Mouse (Mus musculus): Measurements from ENCODE around the gene Pard3. TPM values are rescaled to one million over a fixed set of nuclear protein-coding genes. Genes with fewer than 3 reads are reported as not detected.

Gene Pard3
- polyA plus RNA-seq, 1 experiment, result 11.9 TPM

DNA sequence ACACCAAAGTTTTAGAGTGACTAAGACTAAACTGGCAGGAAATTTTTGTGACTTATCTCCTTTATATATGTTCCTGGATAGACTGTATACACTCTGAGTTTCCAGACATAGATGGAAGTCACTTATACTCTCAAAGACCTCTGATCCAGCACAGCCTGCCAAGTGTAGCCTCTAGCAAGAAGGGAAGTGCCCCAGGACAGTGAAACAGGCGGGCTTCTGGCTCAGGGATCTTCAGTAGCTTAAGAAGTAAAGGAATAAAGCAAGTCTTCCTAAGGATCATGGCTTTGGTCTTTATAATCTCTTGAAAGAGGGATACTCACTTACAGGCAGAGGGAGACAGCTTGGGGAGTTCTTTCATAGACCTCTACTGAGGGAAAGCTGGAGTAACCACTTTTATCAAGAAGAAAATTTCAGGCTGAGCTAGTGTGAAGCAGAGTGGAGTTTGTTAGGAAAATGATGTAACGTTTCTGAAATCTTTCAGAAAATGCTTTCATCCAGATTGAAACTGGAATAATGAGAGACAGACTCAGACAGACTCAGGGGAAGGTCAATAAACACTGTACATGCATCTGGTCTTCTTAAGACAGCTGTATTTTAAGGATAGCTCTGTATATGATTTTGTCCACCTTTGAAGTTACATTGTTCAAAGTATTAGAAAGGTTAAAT lies 205.5 kb downstream of the Pard3 start:
- DNase-seq (ENCODE audit: extremely low spot score in 1 of 2, low spot score in 1 of 2), result no peak

DNA sequence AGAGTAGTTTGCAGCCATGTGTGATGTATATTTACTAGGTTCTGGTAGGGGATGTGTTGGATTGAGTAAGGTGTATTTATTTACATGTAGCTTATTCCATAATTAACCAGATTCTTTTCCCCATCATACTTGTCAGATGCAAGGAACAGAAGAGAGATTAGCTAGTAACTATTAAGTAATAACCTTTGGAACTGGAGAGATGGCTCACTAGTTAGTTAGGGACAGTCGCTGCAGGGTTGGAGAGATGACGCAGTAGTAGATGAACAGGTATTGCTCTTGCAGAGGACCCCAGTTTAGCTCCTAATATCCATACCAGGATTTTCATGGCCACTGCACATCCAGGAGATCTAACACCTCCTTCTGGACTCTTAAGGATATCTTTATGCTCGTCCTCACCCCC lies 207.5 kb downstream of the Pard3 start:
- no peak for DNase-seq (ENCODE audit: extremely low spot score in 1 of 2, low spot score in 1 of 2)

GRCm38 (mm10) chr8:127280299-127280974 lies 216.7 kb downstream of the Pard3 start:
- DNase-seq (ENCODE audit: extremely low spot score in 1 of 2, low spot score in 1 of 2), result no peak

DNA sequence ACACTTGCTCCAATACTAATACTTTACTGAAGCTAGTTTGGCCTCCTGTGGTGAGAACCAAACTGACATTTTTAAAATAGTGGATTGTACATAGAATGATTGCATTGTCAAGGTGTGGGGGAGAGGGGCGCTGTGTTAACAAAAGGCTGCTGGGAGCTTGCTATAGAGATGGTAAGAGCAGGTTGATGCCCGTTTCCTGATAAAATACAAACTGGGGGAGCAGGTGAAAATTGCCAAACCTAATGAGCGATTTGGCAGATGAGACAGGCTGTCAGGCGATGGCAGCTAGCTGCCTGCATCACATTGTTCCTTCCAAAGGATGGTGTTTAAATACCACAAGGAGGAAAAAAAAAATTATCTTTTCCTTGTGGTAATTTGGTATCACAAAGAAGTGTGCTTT lies 217.3 kb downstream of the Pard3 start:
- DNase-seq (ENCODE audit: extremely low spot score in 1 of 2, low spot score in 1 of 2), result no peak

- peak in 1 of 2 experiments; percentile 17 for DNase-seq (ENCODE audit: extremely low spot score in 1 of 2, low spot score in 1 of 2)
These were observed 220.9 kb downstream of the Pard3 start for GRCm38 (mm10) chr8:127284462-127285216.

DNA sequence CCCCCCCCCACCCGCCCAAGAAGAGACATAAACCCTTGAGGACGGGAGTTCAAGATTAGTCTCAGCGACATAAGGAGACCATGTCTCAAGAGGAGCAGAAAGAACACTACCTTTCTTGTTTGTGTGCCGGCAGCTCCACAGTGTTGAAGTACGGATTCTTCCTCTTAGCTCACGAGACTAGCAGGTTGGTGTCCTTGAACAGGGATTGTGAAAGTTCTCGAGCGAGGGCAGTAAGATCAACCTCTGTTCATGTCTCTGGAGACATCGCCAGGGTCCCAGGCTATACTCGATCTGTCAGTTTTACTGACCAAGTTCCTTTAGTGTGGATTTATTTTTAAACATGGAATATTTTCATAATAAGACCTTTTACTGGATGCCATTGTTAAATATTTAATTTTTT lies 224.1 kb downstream of the Pard3 start:
- no peak for DNase-seq (ENCODE audit: extremely low spot score in 1 of 2, low spot score in 1 of 2)

DNA sequence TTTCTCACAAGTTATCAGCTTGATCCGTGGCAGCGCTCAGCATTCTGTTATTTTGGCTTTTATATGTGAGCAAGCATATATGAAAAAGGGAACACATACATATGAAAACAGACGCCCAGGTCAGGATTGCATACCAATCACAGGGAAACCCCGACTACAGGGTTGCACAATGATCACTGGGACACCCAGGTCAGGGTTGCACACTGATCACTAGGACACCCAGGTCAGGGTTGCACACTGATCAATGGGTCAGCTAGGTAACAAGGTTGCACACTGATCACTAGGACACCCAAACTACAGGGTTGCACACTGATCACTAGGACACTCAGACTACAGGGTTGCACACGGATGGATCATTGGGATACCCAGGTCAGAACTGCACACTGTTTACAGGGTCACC lies 228.6 kb downstream of the Pard3 start:
- no peak for DNase-seq (ENCODE audit: extremely low spot score in 1 of 2, low spot score in 1 of 2)

DNA sequence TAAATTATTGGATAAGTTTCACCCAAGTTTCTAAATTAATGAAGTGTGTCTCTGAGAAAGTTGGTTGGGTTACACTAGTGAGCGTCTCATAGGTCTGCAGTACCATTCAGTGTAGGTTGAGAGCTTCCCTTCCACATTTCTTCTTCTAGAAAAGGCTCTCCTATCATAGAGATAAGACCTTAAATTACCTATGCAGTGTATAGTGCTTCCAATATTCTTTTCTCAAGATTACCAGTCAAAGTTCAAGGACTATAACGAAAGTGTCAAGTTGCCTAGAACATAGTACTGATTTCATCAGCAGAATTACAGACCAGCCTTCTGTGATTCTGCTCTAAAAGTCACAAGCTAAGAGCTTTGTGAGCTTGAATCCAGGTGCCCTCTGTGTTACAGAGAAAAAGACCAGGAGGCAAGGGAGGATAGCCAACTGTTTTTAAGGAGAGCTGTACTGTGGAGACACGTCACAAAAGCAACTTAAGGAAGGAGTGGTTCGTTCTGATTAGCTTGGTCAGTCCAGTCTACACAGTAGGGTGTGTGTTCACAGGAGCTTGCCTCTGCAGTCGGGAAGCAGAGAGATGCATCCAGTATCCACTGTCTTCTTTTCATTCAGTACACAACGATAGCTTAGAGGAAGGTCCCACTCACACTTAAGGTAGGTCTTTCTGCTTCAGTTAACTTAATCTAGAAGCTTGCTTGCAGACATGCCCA lies 229.5 kb downstream of the Pard3 start:
- DNase-seq (ENCODE audit: extremely low spot score in 1 of 2, low spot score in 1 of 2), result no peak

- no peak for DNase-seq (ENCODE audit: extremely low spot score in 1 of 2, low spot score in 1 of 2)
These were observed 230.4 kb downstream of the Pard3 start for GRCm38 (mm10) chr8:127294061-127294460.

GRCm38 (mm10) chr8:127295848-127296247 lies 232.2 kb downstream of the Pard3 start:
- no peak for DNase-seq (ENCODE audit: extremely low spot score in 1 of 2, low spot score in 1 of 2)

GRCm38 (mm10) chr8:127300493-127300892 lies 236.8 kb downstream of the Pard3 start:
- DNase-seq (ENCODE audit: extremely low spot score in 1 of 2, low spot score in 1 of 2), result no peak

DNA sequence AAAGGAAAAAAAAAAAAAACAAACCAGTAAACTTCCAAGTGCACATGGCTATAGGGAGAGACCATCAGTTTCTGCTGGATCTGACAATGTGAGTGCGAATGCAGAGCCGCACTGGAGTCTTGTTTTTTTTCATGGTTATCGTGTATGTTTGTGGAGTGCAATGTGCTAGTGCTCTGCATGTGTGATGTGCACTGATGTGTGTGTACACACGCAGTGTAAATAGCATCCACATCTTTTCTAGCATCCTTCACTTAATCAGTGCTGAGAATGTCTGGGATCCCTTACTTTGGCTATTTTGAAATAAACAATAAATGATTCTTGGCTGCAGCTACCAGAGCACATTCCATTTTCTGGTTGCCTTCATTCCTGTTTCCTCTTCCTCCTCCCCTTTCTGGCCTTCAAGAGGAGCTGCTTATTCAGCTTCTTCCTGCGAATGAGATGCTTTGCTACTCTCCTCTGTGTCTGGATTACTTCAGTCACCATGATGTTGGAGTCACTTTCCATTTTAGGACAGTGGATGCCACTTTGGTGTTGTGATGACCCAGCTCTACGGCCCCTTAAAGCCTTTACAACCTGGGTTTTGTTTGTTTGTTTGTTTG lies 239.3 kb downstream of the Pard3 start:
- no peak for DNase-seq (ENCODE audit: extremely low spot score in 1 of 2, low spot score in 1 of 2)

- DNase-seq (ENCODE audit: extremely low spot score in 1 of 2, low spot score in 1 of 2), result no peak
These were observed 243.3 kb downstream of the Pard3 start for GRCm38 (mm10) chr8:127307026-127307425.

DNA sequence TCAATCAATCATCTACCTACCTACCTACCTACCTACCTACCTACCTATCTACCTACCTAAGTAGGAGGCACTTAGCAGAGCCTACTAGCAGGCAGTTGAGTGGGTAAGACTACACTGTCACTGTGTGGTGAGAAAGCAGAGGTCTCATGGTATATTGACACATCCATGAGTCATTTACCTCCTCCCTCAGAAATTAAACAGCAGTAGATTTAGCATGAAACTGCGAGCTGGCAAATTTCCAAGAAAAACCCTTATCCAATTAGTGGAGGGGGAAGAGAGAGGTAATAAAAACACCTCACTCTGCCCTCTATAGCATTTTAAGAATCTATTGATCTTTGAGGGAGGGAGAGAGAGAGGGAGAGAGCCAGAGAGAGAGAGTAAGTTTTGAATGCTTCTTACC lies 245.7 kb downstream of the Pard3 start:
- no peak for DNase-seq (ENCODE audit: extremely low spot score in 1 of 2, low spot score in 1 of 2)

DNA sequence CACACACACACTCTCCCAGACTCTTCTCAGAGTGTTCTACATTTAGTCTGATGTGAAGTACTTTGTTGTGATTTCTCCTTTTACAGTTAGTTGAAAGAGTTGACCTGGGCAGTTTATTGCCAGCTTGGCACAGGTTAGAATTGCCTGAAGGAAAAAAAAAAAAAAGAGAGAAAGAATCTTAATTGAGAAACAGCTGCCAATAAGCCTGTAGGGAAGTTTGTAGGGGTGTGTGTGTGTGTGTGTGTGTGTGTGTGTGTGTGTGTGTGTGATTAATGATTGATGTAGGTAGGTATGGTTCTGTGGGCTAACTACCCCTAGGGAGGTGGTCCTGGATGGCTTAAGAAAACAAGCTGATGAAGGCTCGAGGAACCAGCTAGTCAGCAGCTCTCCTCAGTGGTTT lies 252.1 kb downstream of the Pard3 start:
- no peak for DNase-seq (ENCODE audit: extremely low spot score in 1 of 2, low spot score in 1 of 2)

GRCm38 (mm10) chr8:127317914-127318313 lies 254.2 kb downstream of the Pard3 start:
- DNase-seq (ENCODE audit: extremely low spot score in 1 of 2, low spot score in 1 of 2), result no peak

DNA sequence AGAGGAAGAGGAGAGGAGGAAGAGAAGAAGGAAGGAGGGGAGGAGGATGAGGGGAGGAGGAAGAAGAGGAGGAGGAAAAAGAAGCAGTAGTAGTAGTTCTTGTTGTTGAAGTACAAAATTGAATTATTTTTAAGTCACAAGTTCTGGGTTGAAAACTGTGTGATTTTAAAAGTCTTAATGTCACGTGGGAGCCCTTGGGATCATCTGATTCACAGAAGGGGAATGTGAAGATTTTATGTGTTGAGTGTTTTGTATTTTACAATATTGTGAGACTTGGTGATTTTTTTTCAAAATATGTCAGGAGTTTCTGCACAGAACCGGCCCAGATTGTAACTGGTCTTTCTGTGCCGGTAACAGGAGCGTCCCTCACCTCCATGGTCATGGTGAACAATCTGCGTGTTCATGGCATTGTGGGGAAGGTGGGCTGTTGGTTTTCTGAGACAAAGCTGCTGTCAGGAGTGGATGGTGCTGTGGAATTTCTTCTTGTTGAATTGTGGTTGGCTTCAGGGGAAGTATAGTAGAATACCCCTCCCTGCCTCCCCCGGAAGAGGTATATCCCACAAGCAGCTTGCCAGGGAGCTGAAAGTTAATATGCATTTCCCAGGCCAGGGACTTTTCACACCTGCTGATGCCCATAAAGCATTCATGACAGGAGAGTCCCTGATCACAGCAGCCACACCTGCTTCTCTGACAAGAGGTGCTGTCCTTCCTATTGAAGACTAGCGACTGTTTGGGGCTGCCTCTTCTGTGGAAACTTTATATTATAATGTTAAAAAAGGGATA lies 254.9 kb downstream of the Pard3 start:
- DNase-seq (ENCODE audit: extremely low spot score in 1 of 2, low spot score in 1 of 2), result no peak

DNA sequence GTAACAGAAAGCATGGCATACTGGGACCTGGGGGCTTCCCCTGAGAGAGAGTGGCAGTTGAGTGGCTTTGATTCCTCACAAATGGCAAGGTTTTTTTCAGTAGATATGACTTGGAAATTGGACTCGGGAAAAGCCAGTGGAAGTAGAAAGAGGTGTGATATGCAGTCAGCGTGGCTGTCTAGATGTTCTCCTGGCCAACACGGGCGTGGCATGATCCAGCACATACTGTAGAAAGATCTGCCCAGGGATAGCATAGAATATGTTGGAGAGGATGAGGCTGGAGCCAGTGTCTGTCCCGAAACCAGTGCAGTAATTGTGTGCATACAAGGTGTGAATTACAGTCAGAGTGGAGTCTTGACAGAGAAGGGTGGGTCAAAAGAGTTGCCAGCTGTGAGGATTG lies 257.2 kb downstream of the Pard3 start:
- no peak for DNase-seq (ENCODE audit: extremely low spot score in 1 of 2, low spot score in 1 of 2)

DNA sequence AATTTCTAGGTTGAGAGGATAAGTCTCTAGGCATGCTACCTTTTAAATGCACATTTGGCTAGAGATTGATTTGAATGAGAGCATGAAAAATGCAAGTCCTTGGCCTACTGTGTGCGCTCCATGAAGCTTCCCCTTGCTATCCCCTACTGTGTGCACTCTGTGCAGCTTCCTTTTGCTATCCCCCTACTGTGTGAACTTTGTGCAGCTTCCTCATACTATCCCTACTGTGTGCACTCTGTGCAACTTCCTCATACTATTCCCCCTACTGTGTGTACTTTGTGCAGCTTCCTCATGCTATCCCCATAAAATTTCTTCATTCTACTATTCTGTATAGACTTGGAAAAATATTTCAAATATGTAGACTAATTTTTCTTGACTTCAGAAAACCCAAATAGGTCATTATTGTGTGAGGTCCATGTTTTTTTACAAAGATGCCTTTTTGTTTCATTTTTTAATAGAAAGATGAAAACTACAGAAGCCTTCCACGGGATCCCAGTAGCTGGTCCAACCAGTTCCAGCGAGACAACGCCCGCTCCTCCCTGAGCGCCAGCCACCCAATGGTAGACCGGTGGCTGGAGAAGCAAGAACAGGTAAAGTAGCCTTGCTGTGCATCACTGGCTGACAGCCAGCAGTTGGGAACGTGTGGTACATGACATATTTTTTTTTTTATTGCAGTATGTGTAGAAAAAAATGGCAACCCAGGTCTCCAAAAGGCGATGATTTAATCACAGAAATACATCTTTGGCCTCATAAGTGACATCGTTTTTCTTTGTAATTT lies 260.1 kb downstream of the Pard3 start:
- DNase-seq (ENCODE audit: extremely low spot score in 1 of 2, low spot score in 1 of 2), result no peak

Data from frontal cortex, adult 2 months (tissue).